ENCODE assay signal across 10 mouse cellular contexts in the genomic region with DNA sequence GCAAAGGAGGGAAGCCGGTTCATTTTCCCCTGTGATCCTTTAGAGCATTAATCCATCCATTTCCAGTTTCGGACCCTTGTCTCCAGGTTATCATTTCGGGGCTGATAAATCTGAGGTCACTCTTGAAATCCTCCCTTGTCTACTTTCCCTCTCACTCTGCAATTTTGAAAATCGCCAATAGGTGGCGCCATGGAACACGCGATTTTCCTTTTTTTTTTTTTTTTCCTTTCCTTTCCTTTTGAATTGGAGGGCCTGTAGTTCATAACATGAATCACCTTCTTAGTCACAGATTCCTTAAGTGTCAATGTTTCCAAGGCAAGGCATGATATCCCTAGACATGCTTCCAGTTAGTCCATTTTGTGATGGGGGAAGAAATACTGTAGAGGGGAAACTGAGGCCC. TPM values are rescaled to one million over a fixed set of nuclear protein-coding genes. Genes with fewer than 3 reads are reported as not detected.
A peak's percentile ranks its signal among the peaks of the same experiment; 100 is the strongest.
DNase-seq lines count a peak whose midpoint lies in the region; TF ChIP-seq lines count a peak whose summit lies in the region.
"Had no signal": no experiment of that assay in that cellular context is flagged by ENCODE, and none has a peak within 500 bp of the region (broad histone marks: within the 10 kb centered on the region; RNA-seq: fewer than 3 reads in every experiment).

No protein-coding gene starts in this region.

- peaks cover 27% of the 10 kb centered on the region for H3K4me1 ChIP-seq in E14TG2a.4 (replicated peaks; ENCODE audit: low read depth, low read length)
- peaks cover 2% of the 10 kb centered on the region; the same call in 1 of the 2 replicates for H3K4me1 ChIP-seq in cortical plate, adult 2 months (ENCODE audit: control insufficient read depth, insufficient read depth, low read length)
- peaks cover 25% of the 10 kb centered on the region for H3K4me1 ChIP-seq in forebrain, embryonic 10.5 days

- H3K27me3 ChIP-seq in E14TG2a.4 (ENCODE audit: insufficient read depth, low read length): peaks cover 47% of the 10 kb centered on the region
- H3K27me3 ChIP-seq in forebrain, embryonic 10.5 days (ENCODE audit: poor library complexity, severe bottlenecking): peaks cover 52% of the 10 kb centered on the region

- intact Hi-C loops in gastrocnemius, postnatal 14 days (cut with DNase I; ENCODE audit: low total_unique reads): loop anchor here (10.0 kb wide), 1 partner anchor 282 kb away; no protein-coding TSS in a partner anchor

- 11% methylated on average over 7 of the region's 7 CpGs for WGBS in forebrain, embryonic 10.5 days

- no peak for TF ChIP-seq POLR2A in cortical plate, adult 2 months (IDR thresholded peaks at IDR 0.05; ENCODE audit: extremely low read depth, insufficient read depth, low read length)

- DNase-seq in embryo, embryonic 10.5 days (ENCODE audit: low spot score): peak; percentile 68
- DNase-seq in embryo, embryonic 9.5 days (ENCODE audit: extremely low spot score): no peak
- DNase-seq in layer of hippocampus, adult 2 months (ENCODE audit: low spot score in 2 of 2): peak in 1 of 2 experiments; percentile 68
- no peak for DNase-seq in layer of hippocampus, postnatal 36 days
- no peak for DNase-seq in forebrain, embryonic 10.5 days (ENCODE audit: extremely low spot score, low spot score)
- no peak for DNase-seq in gastrocnemius, postnatal 14 days

- no peak overlapping the region for H3K27ac ChIP-seq in layer of hippocampus, adult 2 months
- H3K27ac ChIP-seq in cortical plate, adult 2 months (ENCODE audit: insufficient read depth, low read length): no peak overlapping the region
- H3K27ac ChIP-seq in forebrain, embryonic 10.5 days: no peak overlapping the region
- H3K27ac ChIP-seq: embryonic facial prominence, embryonic 15.5 days; macrophage had no signal

- H3K9me3 ChIP-seq in E14TG2a.4 (ENCODE audit: low read length): no peaks in the 10 kb centered on the region
- H3K9me3 ChIP-seq in forebrain, embryonic 10.5 days: no peaks in the 10 kb centered on the region
- H3K9me3 ChIP-seq: embryonic facial prominence, embryonic 15.5 days had no signal

- no peaks in the 10 kb centered on the region for H3K36me3 ChIP-seq in E14TG2a.4 (ENCODE audit: insufficient read depth, low read length)
- H3K36me3 ChIP-seq in forebrain, embryonic 10.5 days (replicated peaks): no peaks in the 10 kb centered on the region
- H3K36me3 ChIP-seq: embryonic facial prominence, embryonic 15.5 days had no signal

- TF ChIP-seq CTCF in layer of hippocampus, adult 2 months (conservative IDR thresholded peaks at IDR 0.05): peak; percentile 94
- peak; percentile 93 for TF ChIP-seq CTCF in E14TG2a.4 (conservative IDR thresholded peaks at IDR 0.05; ENCODE audit: low read length)
- peak; percentile 42; the same call in 1 of the 2 replicates for TF ChIP-seq CTCF in cortical plate, adult 2 months (IDR thresholded peaks at IDR 0.05; ENCODE audit: extremely low read depth, insufficient read depth, low read length)

- no peak overlapping the region for H3K4me3 ChIP-seq in layer of hippocampus, adult 2 months
- no peak overlapping the region for H3K4me3 ChIP-seq in E14TG2a.4 (replicated peaks; ENCODE audit: low read length)
- no peak overlapping the region for H3K4me3 ChIP-seq in cortical plate, adult 2 months (ENCODE audit: insufficient read depth, low read length)
- H3K4me3 ChIP-seq in forebrain, embryonic 10.5 days: no peak overlapping the region
- H3K4me3 ChIP-seq: embryonic facial prominence, embryonic 15.5 days had no signal

RNA-seq across cellular contexts. Expression of a gene that starts 5.8 kb away (rescaled TPM):
- total RNA-seq in layer of hippocampus, adult 2 months (2021): 10 to 100 TPM; 39.1 to 41.4 TPM
- total RNA-seq in layer of hippocampus, postnatal 36 days (2021): 10 to 100 TPM; 35.3 to 38.7 TPM
- 39.2 and 42.0 TPM in 2 replicates for polyA plus RNA-seq in cortical plate, adult 2 months (2012; rRNA removed)
- 3.8 and 4.6 TPM in 2 replicates for polyA plus RNA-seq in forebrain, embryonic 10.5 days (2016; fragmentation: Nextera tagmentation; extraction: Ambion mirVana)
- total RNA-seq in gastrocnemius, postnatal 14 days (2021): under 1 TPM; 0.14 to 0.16 TPM
- polyA plus RNA-seq: macrophage had no signal

Comparison
In these comparisons a context has a peak if more than half of its experiments do, and no peak if none do; other contexts are left out.
1. CTCF ChIP-seq: peak in every context shown above with its lines; median percentile 94 in layer of hippocampus, adult 2 months; 93 in E14TG2a.4; 42 in cortical plate, adult 2 months.
2. RNA of a gene that starts 5.8 kb away (total RNA-seq): 39.1 to 41.4 TPM in layer of hippocampus, adult 2 months and 35.3 to 38.7 TPM in layer of hippocampus, postnatal 36 days; 0.14 to 0.16 TPM in gastrocnemius, postnatal 14 days; every median in the first group is over 10 times any median in the second.